Mouse (Mus musculus): ENCODE data around the gene Map9. TPM values are rescaled to one million over a fixed set of nuclear protein-coding genes. Genes with fewer than 3 reads are reported as not detected.
"Not testable (repeated sequence)": the region's sequence is repeated elsewhere in the genome, so short reads cannot be mapped to it uniquely, and the experiment has no call there.

Map9 gene
- polyA plus RNA-seq, 1 experiment from 2014 or later = 5.5 TPM

DNA sequence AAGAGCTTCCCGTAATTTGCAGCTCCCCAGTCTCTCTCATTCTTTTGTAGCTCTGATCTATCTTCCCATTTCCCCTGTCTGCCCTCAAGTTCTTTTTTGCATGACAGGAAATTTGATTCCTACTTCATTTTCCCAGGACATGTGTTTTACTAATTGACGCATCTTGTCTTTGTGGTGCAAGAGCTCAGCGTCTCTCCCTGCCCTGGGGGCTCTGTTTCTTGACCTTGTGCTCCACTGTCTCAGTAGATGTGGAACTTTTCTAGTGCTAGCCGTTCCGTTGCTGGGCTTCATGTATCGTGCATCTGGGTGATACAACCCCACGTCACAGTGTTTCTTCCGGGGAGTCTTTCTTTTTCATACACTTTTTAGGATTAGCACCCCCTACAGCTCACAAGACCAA is 27.2 kb downstream of the Map9 start:
- no peaks in the 10 kb centered on the region for H3K4me1 ChIP-seq (ENCODE audit: control insufficient read depth, insufficient read depth, low read length)
- H3K4me2 ChIP-seq (ENCODE audit: low read depth, low read length) = no peak overlapping the region
- no peak overlapping the region for H3K27ac ChIP-seq (ENCODE audit: low read length)
- ATAC-seq (ENCODE audit: insufficient read depth, low FRiP score) = no peak
- H3K9me3 ChIP-seq (replicated peaks; ENCODE audit: control insufficient read depth, low read length) = no peaks in the 10 kb centered on the region
- no peaks in the 10 kb centered on the region for H3K27me3 ChIP-seq (ENCODE audit: control insufficient read depth, insufficient read depth, low read length)
- 77% methylated on average over 8 of the region's 8 CpGs for WGBS
- no peak overlapping the region for H3K4me3 ChIP-seq (replicated peaks; ENCODE audit: low read length)
- H3K9ac ChIP-seq (ENCODE audit: low read length) = no peak overlapping the region
- H3K36me3 ChIP-seq (ENCODE audit: control insufficient read depth, insufficient read depth, low read length) = peaks cover 2% of the 10 kb centered on the region; the same call in 1 of the 2 replicates

GRCm38 (mm10) chr3:82405830-82406229 is 48.0 kb downstream of the Map9 start:
- no peaks in the 10 kb centered on the region for H3K4me1 ChIP-seq (ENCODE audit: control insufficient read depth, insufficient read depth, low read length)
- no peak overlapping the region for H3K27ac ChIP-seq (ENCODE audit: low read length)
- H3K36me3 ChIP-seq (ENCODE audit: control insufficient read depth, insufficient read depth, low read length) = no peaks in the 10 kb centered on the region
- no peak overlapping the region for H3K9ac ChIP-seq (ENCODE audit: low read length)
- 84% methylated on average over 6 of the region's 6 CpGs for WGBS
- no peak for ATAC-seq (ENCODE audit: insufficient read depth, low FRiP score)
- no peaks in the 10 kb centered on the region for H3K27me3 ChIP-seq (ENCODE audit: control insufficient read depth, insufficient read depth, low read length)
- H3K4me3 ChIP-seq (replicated peaks; ENCODE audit: low read length) = no peak overlapping the region
- H3K9me3 ChIP-seq (replicated peaks; ENCODE audit: control insufficient read depth, low read length) = no peaks in the 10 kb centered on the region
- no peak overlapping the region for H3K4me2 ChIP-seq (ENCODE audit: low read depth, low read length)

- H3K4me2 ChIP-seq (ENCODE audit: low read depth, low read length) = no peak overlapping the region
- ATAC-seq (ENCODE audit: insufficient read depth, low FRiP score) = no peak
- no peaks in the 10 kb centered on the region for H3K4me1 ChIP-seq (ENCODE audit: control insufficient read depth, insufficient read depth, low read length)
- no peaks in the 10 kb centered on the region for H3K9me3 ChIP-seq (replicated peaks; ENCODE audit: control insufficient read depth, low read length)
- H3K36me3 ChIP-seq (ENCODE audit: control insufficient read depth, insufficient read depth, low read length) = no peaks in the 10 kb centered on the region
- H3K4me3 ChIP-seq (replicated peaks; ENCODE audit: low read length) = no peak overlapping the region
- whole genome bisulfite sequencing = 81% methylated on average over 3 of the region's 3 CpGs
- no peak overlapping the region for H3K9ac ChIP-seq (ENCODE audit: low read length)
- no peaks in the 10 kb centered on the region for H3K27me3 ChIP-seq (ENCODE audit: control insufficient read depth, insufficient read depth, low read length)
- H3K27ac ChIP-seq (ENCODE audit: low read length) = no peak overlapping the region
Measured at GRCm38 (mm10) chr3:82406336-82406735, 48.5 kb downstream of the Map9 start.

DNA sequence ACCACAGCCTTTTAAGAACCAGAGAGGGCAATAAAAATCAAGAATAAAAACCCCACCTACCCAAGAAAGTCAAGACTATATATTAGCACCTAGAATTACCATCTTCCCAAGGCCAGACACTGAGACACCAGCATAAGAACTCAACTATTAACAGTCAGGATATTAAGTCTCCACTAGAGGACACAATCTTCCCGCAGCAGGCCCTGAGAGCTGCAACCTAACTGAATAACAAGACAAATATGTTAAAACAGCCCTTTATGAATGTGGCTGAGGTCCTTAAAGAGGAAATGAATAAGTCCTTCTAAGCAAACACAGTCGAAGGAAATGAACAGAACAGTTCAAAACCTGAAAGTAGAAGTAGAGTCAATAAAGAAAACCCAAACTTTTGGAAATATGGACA is 49.6 kb downstream of the Map9 start:
- Histone ChIP-seq H3K36me3 (ENCODE audit: control insufficient read depth, insufficient read depth, low read length) (no peaks in the 10 kb centered on the region), H3K27me3 (ENCODE audit: control insufficient read depth, insufficient read depth, low read length) (no peaks in the 10 kb centered on the region), H3K4me1 (ENCODE audit: control insufficient read depth, insufficient read depth, low read length) (no peaks in the 10 kb centered on the region), H3K4me3 (replicated peaks; ENCODE audit: low read length) (no peak overlapping the region), H3K9me3 (replicated peaks; ENCODE audit: control insufficient read depth, low read length) (no peaks in the 10 kb centered on the region), H3K27ac (ENCODE audit: low read length) (no peak overlapping the region), H3K9ac (ENCODE audit: low read length) (no peak overlapping the region), H3K4me2 (ENCODE audit: low read depth, low read length) (no peak overlapping the region)
- ATAC-seq (ENCODE audit: insufficient read depth, low FRiP score) = no peak
- WGBS = 51% methylated on average over 2 of the region's 2 CpGs

DNA sequence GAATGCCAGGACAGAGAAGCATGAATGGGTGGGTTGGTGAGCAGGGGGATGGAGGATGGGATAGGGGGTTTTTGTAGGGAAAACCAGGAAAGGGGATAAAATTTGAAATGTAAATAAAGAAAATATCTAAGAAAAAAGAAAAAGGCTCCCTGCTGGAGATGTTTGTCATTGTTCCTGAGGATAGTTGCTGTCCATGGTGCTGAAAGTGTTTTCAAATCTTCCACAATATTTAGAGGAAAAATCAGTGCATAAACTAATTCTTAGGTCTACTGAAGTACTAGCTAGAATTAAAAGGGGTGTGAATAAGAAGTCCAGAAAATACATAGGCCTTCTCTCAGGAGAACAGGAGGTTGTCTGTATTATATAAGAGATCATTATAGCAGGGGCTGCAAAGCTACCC is 54.6 kb downstream of the Map9 start:
- no peak overlapping the region for H3K4me3 ChIP-seq (replicated peaks; ENCODE audit: low read length)
- H3K27me3 ChIP-seq (ENCODE audit: control insufficient read depth, insufficient read depth, low read length) = no peaks in the 10 kb centered on the region
- H3K9ac ChIP-seq (ENCODE audit: low read length) = no peak overlapping the region
- H3K4me1 ChIP-seq (ENCODE audit: control insufficient read depth, insufficient read depth, low read length) = no peaks in the 10 kb centered on the region
- no peaks in the 10 kb centered on the region for H3K36me3 ChIP-seq (ENCODE audit: control insufficient read depth, insufficient read depth, low read length)
- no peak for ATAC-seq (ENCODE audit: insufficient read depth, low FRiP score)
- no peak overlapping the region for H3K4me2 ChIP-seq (ENCODE audit: low read depth, low read length)
- no peak overlapping the region for H3K27ac ChIP-seq (ENCODE audit: low read length)
- H3K9me3 ChIP-seq (replicated peaks; ENCODE audit: control insufficient read depth, low read length) = no peaks in the 10 kb centered on the region

DNA sequence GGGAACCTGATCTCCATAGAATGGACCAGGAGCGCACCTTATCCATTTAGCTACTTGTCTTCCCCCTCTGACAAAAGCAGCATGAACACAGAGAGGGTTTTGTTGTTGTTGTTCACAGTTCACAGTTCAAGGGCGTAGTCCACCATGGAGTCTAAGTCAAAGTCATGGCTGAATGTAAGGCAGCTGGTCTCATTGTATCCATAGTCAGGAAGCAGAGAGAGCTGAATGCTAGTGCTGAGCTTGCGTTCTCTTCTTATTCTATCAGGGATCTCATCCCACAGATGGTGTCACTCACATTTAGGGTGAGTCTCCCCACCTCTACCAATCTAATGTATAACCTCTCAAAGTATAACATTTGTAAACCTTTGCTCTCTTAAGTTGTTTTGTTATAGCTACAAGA is 60.1 kb downstream of the Map9 start:
- Histone ChIP-seq H3K4me2 (ENCODE audit: low read depth, low read length) (no peak overlapping the region), H3K36me3 (ENCODE audit: control insufficient read depth, insufficient read depth, low read length) (no peaks in the 10 kb centered on the region), H3K4me1 (ENCODE audit: control insufficient read depth, insufficient read depth, low read length) (no peaks in the 10 kb centered on the region), H3K27ac (ENCODE audit: low read length) (no peak overlapping the region), H3K27me3 (ENCODE audit: control insufficient read depth, insufficient read depth, low read length) (no peaks in the 10 kb centered on the region), H3K9ac (ENCODE audit: low read length) (no peak overlapping the region), H3K9me3 (replicated peaks; ENCODE audit: control insufficient read depth, low read length) (no peaks in the 10 kb centered on the region), H3K4me3 (replicated peaks; ENCODE audit: low read length) (no peak overlapping the region)
- WGBS = 78% methylated on average over 3 of the region's 3 CpGs
- no peak for ATAC-seq (ENCODE audit: insufficient read depth, low FRiP score)

DNA sequence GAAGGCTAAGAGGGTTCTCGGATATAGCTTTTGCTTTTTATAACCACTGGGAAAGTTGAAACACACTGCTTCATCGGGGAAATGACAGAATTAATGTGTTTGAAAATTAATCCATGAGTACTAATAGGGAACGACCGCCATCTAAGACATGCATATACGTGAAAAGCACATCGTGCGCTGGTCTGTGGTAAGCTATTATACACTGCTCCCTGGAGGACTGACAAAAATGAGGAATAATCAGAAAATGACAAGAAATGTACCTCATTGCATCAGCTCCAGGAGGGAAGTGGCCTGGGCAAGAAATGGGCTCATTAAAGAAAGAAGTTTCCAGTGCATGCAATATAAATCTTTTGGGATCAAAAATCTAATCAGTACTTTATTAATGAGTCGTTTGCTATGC is 77.5 kb downstream of the Map9 start:
- Histone ChIP-seq H3K27me3 (ENCODE audit: control insufficient read depth, insufficient read depth, low read length) (no peaks in the 10 kb centered on the region), H3K27ac (ENCODE audit: low read length) (no peak overlapping the region), H3K4me1 (ENCODE audit: control insufficient read depth, insufficient read depth, low read length) (no peaks in the 10 kb centered on the region), H3K9me3 (replicated peaks; ENCODE audit: control insufficient read depth, low read length) (no peaks in the 10 kb centered on the region), H3K4me2 (ENCODE audit: low read depth, low read length) (no peak overlapping the region), H3K4me3 (replicated peaks; ENCODE audit: low read length) (no peak overlapping the region), H3K9ac (ENCODE audit: low read length) (no peak overlapping the region), H3K36me3 (ENCODE audit: control insufficient read depth, insufficient read depth, low read length) (no peaks in the 10 kb centered on the region)
- WGBS = 85% methylated on average over 8 of the region's 8 CpGs
- no peak for ATAC-seq (ENCODE audit: insufficient read depth, low FRiP score)

GRCm38 (mm10) chr3:82440976-82441375 is 83.1 kb downstream of the Map9 start:
- H3K27me3 ChIP-seq (ENCODE audit: control insufficient read depth, insufficient read depth, low read length) = no peaks in the 10 kb centered on the region
- WGBS = 56% methylated on average over 3 of the region's 3 CpGs
- no peaks in the 10 kb centered on the region for H3K4me1 ChIP-seq (ENCODE audit: control insufficient read depth, insufficient read depth, low read length)
- no peaks in the 10 kb centered on the region for H3K9me3 ChIP-seq (replicated peaks; ENCODE audit: control insufficient read depth, low read length)
- H3K4me3 ChIP-seq (replicated peaks; ENCODE audit: low read length) = no peak overlapping the region
- no peaks in the 10 kb centered on the region for H3K36me3 ChIP-seq (ENCODE audit: control insufficient read depth, insufficient read depth, low read length)
- H3K9ac ChIP-seq (ENCODE audit: low read length) = no peak overlapping the region
- ATAC-seq (ENCODE audit: insufficient read depth, low FRiP score) = no peak
- H3K4me2 ChIP-seq (ENCODE audit: low read depth, low read length) = no peak overlapping the region
- H3K27ac ChIP-seq (ENCODE audit: low read length) = no peak overlapping the region

DNA sequence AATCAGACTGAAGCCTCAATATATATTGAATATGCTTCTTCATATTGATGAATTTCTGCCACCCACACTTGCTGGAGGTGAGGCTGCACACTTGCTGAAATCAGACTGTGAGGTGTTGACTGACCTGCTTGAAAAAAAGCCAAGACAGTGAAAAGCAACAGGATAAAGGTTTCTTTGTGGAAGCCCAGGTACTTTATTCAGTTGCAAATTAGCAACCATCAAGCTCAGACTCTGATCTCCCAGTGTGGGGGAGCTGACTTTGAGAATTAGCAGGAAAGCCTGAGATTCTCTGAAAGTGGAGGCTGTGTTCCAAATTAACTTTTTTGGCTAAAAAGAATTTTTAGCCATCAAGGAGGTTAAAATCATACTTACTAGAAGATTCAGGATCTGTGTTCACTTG is 83.8 kb downstream of the Map9 start:
- H3K9ac ChIP-seq (ENCODE audit: low read length); H3K4me1 ChIP-seq (ENCODE audit: control insufficient read depth, insufficient read depth, low read length); H3K27me3 ChIP-seq (ENCODE audit: control insufficient read depth, insufficient read depth, low read length); H3K4me3 ChIP-seq (replicated peaks; ENCODE audit: low read length); H3K9me3 ChIP-seq (replicated peaks; ENCODE audit: control insufficient read depth, low read length); ATAC-seq (ENCODE audit: insufficient read depth, low FRiP score); H3K4me2 ChIP-seq (ENCODE audit: low read depth, low read length); H3K27ac ChIP-seq (ENCODE audit: low read length); H3K36me3 ChIP-seq (ENCODE audit: control insufficient read depth, insufficient read depth, low read length): not testable (repeated sequence)

Data from stomach, embryonic 16.5 days (tissue).